Mouse (Mus musculus) kidney, embryonic 15.5 days (tissue): Measurements from ENCODE around the gene Cpsf4. TPM values are rescaled to one million over a fixed set of nuclear protein-coding genes. Genes with fewer than 3 reads are reported as not detected.

Experiments used
- ATAC-seq: fragments of 200-750 bp; cut with Nextera tagmentation; replicated peaks from 2 replicates; pipeline ENCODE4 v1.8.0; 2017; ENCODE audit warnings: moderate TSS enrichment; ENCODE audit not compliant: low FRiP score
- H3K27ac ChIP-seq: fragments of 300-500 bp; sonication (generic); 2 replicates; pipeline ENCODE4 v1.5.1; 2015; ENCODE audit warnings: mild to moderate bottlenecking, inconsistent platforms
- H3K27me3 ChIP-seq: fragments of 300-500 bp; sonication (generic); 2 replicates; pipeline ENCODE4 v1.6.1; 2015; ENCODE audit warnings: inconsistent platforms
- H3K36me3 ChIP-seq: fragments of 300-500 bp; sonication (generic); 2 replicates; pipeline ENCODE4 v1.6.1; 2015; ENCODE audit warnings: inconsistent platforms
- H3K4me1 ChIP-seq: fragments of 300-500 bp; sonication (generic); 2 replicates; pipeline ENCODE4 v1.6.1; 2015; ENCODE audit warnings: inconsistent platforms
- H3K4me2 ChIP-seq: fragments of 300-500 bp; sonication (generic); 2 replicates; pipeline ENCODE4 v1.6.1; 2015; ENCODE audit warnings: moderate library complexity, mild to moderate bottlenecking, inconsistent platforms
- H3K4me3 ChIP-seq: fragments of 300-500 bp; sonication (generic); replicated peaks from 2 replicates; pipeline ENCODE4 v1.5.1; 2015; ENCODE audit warnings: mild to moderate bottlenecking, inconsistent platforms
- H3K9ac ChIP-seq: fragments of 300-500 bp; sonication (generic); 2 replicates; pipeline ENCODE4 v1.6.1; 2015; ENCODE audit warnings: mild to moderate bottlenecking, inconsistent platforms
- H3K9me3 ChIP-seq: fragments of 300-500 bp; sonication (generic); replicated peaks from 2 replicates; pipeline ENCODE4 v1.6.1; 2016; ENCODE audit warnings: inconsistent platforms
- WGBS: fragments of 180-500 bp; shearing (Covaris S2); methylation state at CpG from one replicate; pipeline ENCODE4 v1.1.7; 2015; ENCODE audit warnings: mixed read lengths; 5-methylcytosine and 5-hydroxymethylcytosine counted together
- polyA plus RNA-seq: library from polyadenylated mRNA; unstranded; fragments of >200 nt; fragmentation: Nextera tagmentation; extraction: Ambion mirVana; gene quantifications from 2 replicates; pipeline ENCODE4 v1.2.1, GENCODE M21; 2015

The Cpsf4 gene
- polyA plus RNA-seq, 1 experiment from 2014 or later, result 57.6 TPM

DNA sequence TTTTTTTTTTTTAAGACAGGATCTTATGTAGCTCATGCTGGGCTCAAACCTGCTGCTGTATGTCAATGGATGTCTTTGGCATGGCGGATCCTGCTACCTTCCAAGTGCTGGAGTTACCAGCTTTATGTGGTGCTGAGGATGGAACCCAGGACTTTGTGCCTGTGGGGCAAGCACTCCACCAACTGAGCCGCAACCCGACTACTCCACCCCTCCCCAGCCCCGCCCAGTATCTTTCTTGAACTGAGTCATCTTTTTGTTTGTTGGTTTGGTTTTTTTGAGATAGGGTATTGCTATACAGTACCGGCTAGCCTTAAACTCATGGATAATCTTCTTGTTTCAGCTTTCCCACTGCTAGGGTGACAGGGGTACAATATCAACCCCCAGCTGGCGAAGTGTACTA lies 22.4 kb downstream of the Cpsf4 start:
- H3K4me1 ChIP-seq, result peaks cover 20% of the 10 kb centered on the region
- H3K27ac ChIP-seq, result no peak overlapping the region
- H3K27me3 ChIP-seq, result no peaks in the 10 kb centered on the region
- H3K9me3 ChIP-seq, result no peaks in the 10 kb centered on the region
- WGBS, result 93% methylated on average over 6 of the region's 6 CpGs
- H3K9ac ChIP-seq, result no peak overlapping the region
- H3K4me3 ChIP-seq, result no peak overlapping the region
- H3K4me2 ChIP-seq, result no peak overlapping the region
- peaks cover 58% of the 10 kb centered on the region for H3K36me3 ChIP-seq
- ATAC-seq, result no peak

GRCm38 (mm10) chr5:145190373-145190772 lies 23.4 kb downstream of the Cpsf4 start:
- Histone ChIP-seq H3K9ac (peak overlapping the region; percentile 92), H3K4me2 (peak overlapping the region; percentile 73), H3K4me1 (peaks cover 20% of the 10 kb centered on the region), H3K27me3 (no peaks in the 10 kb centered on the region), H3K9me3 (no peaks in the 10 kb centered on the region), H3K4me3 (peak overlapping the region; percentile 81), H3K27ac (no peak overlapping the region), H3K36me3 (peaks cover 58% of the 10 kb centered on the region)
- 43% methylated on average over 5 of the region's 5 CpGs for WGBS
- ATAC-seq, result no peak

DNA sequence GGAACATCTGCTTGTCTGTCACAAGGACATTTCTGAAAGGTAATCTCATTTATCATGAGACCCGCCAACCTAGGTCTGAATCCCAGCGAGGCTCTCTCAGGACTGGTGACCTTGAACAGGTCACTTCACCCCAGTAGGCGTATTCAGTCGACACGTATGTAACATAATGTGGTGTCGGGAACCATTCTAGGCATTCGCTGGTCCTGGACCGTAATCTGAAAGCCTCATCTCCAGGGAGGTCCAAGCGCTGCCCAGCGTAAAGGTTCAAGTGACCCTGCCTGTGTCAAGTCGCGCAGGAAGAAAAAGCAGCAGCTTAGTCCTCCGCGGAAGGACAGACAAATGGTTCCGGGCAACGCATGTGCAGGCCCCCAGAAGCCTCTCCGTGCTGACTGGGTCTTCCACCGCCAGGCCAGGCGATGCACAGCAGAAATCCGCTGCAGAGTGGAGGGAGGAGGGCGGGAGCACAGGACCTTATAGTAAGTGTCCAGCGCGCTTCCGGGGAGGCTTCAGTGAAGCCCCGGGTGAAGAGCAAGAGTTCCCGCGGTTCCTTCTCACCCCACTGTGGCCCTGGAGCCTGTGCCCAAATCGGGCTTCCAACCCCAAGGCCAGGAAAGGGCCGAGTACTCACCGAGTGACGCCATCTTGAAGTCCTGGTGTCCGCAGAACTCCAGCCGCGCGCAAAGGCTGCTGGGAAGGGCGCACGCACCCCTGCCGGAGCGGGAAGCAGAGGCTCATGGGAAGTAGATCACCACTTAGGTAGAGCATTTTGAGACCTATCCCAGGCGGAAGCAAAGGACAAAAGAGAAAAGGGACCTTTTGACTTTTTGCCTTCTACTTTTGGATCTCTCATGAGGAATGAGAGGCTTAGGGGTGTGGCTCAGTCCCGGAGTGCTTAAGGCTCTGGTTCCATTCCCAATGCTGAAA lies 24.1 kb downstream of the Cpsf4 start:
- under 1% methylated on average over 41 of the region's 41 CpGs for WGBS
- peak overlapping the region; percentile 81 for H3K4me3 ChIP-seq
- peak; percentile 92 for ATAC-seq
- no peaks in the 10 kb centered on the region for H3K9me3 ChIP-seq
- peak overlapping the region; percentile 86 for H3K27ac ChIP-seq
- peaks cover 58% of the 10 kb centered on the region for H3K36me3 ChIP-seq
- H3K27me3 ChIP-seq, result no peaks in the 10 kb centered on the region
- peak overlapping the region; percentile 73 for H3K4me2 ChIP-seq
- peaks cover 20% of the 10 kb centered on the region for H3K4me1 ChIP-seq
- peak overlapping the region; percentile 92 for H3K9ac ChIP-seq

DNA sequence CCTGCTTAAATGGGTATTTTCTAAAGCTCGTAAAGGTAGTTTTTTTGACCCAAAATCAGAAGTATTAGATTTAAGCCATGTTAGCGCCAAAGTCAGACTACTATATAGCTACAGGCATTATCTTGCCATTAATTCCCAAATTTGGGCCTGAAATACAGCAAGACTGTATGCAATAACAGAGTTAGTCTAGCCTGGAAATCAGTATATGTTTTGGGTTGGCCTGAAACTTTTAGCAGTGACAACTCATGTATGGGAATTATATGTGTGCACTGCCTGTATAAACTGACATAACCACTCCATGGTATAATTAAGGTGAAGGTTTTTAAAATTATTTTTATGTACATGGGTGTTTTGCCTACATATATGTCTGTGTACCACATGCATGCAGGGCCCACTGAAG lies 24.9 kb downstream of the Cpsf4 start, which contains the start of gene Atp5j2:
TSS of gene Atp5j2 (minus strand) at position 101 of the 400 bp plus-strand sequence.
- 95% methylated on average over 2 of the region's 2 CpGs for whole genome bisulfite sequencing
- peak within 1 kb of the TSS; percentile 86 for H3K27ac ChIP-seq

GRCm38 (mm10) chr5:145200387-145200786 lies 33.4 kb downstream of the Cpsf4 start:
- Histone ChIP-seq H3K9ac (no peak overlapping the region), H3K27me3 (no peaks in the 10 kb centered on the region), H3K4me3 (peak overlapping the region; percentile 63), H3K4me1 (peaks cover 19% of the 10 kb centered on the region), H3K27ac (no peak overlapping the region), H3K9me3 (no peaks in the 10 kb centered on the region), H3K36me3 (peaks cover 24% of the 10 kb centered on the region), H3K4me2 (peak overlapping the region; percentile 92)
- WGBS, result 77% methylated on average over 7 of the region's 7 CpGs
- ATAC-seq, result no peak

More for the DNA sequence above, 24.9 kb downstream of the Cpsf4 start, which contains the start of gene Atp5j2:
- H3K4me1 ChIP-seq, result peaks cover 20% of the 10 kb centered on the region
- H3K4me2 ChIP-seq, result peak within 1 kb of the TSS; percentile 73
- no peaks in the 10 kb centered on the region for H3K9me3 ChIP-seq
- peak within 1 kb of the TSS; percentile 92 for H3K9ac ChIP-seq
- peaks cover 56% of the 10 kb centered on the region for H3K36me3 ChIP-seq
- peak within 1 kb of the TSS; percentile 81 for H3K4me3 ChIP-seq
- no peak for ATAC-seq
- H3K27me3 ChIP-seq, result no peaks in the 10 kb centered on the region

DNA sequence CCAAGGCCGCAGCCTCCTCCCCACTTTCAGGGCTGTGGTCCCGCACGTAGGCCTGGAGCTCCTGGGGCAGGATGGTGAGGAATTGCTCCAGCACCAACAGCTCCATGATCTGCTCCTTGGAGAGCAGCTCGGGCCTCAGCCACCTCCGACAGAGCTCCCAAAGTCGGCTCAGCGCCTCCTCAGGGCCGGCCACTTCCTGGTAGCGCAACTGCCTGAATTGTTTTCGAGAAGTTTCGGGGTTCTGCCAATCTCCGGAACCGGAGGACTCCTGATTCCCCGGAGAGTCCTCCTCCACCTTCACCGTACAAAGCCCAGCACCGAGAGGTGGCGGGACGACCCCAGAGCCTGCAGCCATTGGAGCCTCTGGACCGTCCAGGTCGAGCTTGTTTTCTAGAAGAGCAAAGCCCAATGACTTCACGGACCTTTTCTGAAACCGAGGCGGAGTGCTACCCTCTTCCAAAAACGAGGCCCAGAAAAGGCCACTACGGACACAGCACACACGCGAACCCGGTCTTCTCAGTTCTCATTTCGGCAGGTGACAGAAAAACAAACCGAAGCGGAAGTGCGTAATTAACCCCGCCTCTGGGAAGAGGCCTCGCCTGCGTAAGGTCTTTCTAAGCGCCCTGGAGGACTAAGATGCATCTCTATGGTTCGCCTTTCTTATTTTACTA lies 34.4 kb downstream of the Cpsf4 start, which contains the start of gene Zkscan14:
TSS of gene Zkscan14 (minus strand) at position 548 of the 671 bp plus-strand sequence.
- 1% methylated on average over 37 of the region's 37 CpGs for WGBS
- H3K9ac ChIP-seq, result peak within 1 kb of the TSS; percentile 73
- H3K36me3 ChIP-seq, result peaks cover 13% of the 10 kb centered on the region
- H3K4me2 ChIP-seq, result peak within 1 kb of the TSS; percentile 92
- ATAC-seq, result 0 out of 2 replicates have a peak, but pooled peaks have one; percentile 5
- peak within 1 kb of the TSS; percentile 63 for H3K4me3 ChIP-seq
- no peaks in the 10 kb centered on the region for H3K27me3 ChIP-seq
- H3K4me1 ChIP-seq, result peaks cover 24% of the 10 kb centered on the region
- no peaks in the 10 kb centered on the region for H3K9me3 ChIP-seq
- peak within 1 kb of the TSS; percentile 33 for H3K27ac ChIP-seq

- no peak overlapping the region for H3K9ac ChIP-seq
- H3K27me3 ChIP-seq, result no peaks in the 10 kb centered on the region
- no peaks in the 10 kb centered on the region for H3K9me3 ChIP-seq
- H3K4me2 ChIP-seq, result no peak overlapping the region
- no peak overlapping the region for H3K27ac ChIP-seq
- H3K4me1 ChIP-seq, result peaks cover 24% of the 10 kb centered on the region
- H3K4me3 ChIP-seq, result no peak overlapping the region
- no peak for ATAC-seq
- H3K36me3 ChIP-seq, result peaks cover 17% of the 10 kb centered on the region
- WGBS, result 56% methylated on average over 3 of the region's 3 CpGs
Observed at GRCm38 (mm10) chr5:145202446-145202845, 35.4 kb downstream of the Cpsf4 start.

DNA sequence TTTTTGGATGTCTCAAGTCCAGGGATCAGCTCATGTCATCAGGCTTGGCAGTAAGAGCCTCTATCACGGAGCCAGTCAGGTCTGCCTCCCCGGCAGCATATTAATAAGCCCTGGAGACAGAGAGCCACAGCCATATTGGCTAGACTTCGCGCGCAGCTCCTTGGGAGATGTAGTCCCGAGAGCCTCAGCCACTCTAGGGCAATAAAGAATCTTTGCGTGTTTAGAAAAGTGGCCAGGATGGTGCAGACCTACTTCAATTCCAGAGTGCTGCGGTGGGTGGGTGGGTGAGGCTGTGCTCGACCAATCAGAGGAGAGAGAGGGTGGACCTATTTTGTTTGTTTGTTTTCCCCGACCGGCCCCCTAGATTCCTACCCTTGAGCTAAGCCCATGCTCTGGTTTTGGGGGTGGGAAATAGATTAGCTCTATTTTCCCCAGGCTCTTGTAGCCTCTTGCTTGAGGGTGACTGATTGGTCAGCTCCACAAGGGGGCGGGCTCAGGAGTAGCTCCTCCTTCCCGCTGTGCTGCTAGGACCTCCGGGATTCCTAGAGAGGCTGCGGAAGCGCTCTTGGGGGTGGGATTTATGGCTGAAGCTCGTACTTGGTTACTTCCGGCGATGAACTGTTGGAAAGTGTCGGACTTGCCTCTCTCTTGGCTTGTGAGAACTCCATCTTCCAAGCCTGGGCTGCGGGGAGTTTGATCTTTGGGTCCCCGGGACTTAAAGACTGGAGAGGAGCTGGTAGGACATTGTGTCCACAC lies 37.1 kb downstream of the Cpsf4 start, which contains the start of gene Zkscan5:
TSS of gene Zkscan5 (plus strand) at position 627 of the 756 bp plus-strand sequence.
- peak; percentile 98 for ATAC-seq
- Histone ChIP-seq H3K27me3 (no peaks in the 10 kb centered on the region), H3K27ac (peak within 1 kb of the TSS; percentile 94), H3K4me3 (peak within 1 kb of the TSS; percentile 60), H3K4me2 (peak within 1 kb of the TSS; percentile 72), H3K36me3 (peaks cover 17% of the 10 kb centered on the region), H3K9ac (peak within 1 kb of the TSS; percentile 51), H3K9me3 (no peaks in the 10 kb centered on the region), H3K4me1 (peaks cover 24% of the 10 kb centered on the region)
- under 1% methylated on average over 22 of the region's 22 CpGs for WGBS

DNA sequence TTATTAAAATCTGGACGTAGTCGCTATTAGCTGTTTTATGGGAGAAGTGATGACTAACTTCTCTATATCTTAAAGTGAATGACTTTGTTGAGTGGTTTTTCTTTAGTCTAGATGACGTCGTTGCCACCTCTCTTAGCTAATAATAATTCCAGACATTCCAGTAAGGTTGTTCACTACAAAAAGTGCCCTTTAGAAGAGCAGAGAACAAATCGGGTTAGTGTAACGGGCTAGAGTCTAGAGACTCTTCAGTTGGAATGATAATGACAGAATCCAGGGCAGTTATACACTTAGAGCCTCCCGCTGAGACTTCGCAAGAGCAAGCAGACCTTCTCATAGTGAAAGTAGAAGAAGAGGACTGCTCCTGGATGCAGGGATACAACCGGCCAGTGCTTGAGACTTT lies 38.0 kb downstream of the Cpsf4 start:
- peak overlapping the region; percentile 72 for H3K4me2 ChIP-seq
- no peaks in the 10 kb centered on the region for H3K27me3 ChIP-seq
- peaks cover 24% of the 10 kb centered on the region for H3K4me1 ChIP-seq
- no peak for ATAC-seq
- no peak overlapping the region for H3K27ac ChIP-seq
- H3K9me3 ChIP-seq, result no peaks in the 10 kb centered on the region
- H3K9ac ChIP-seq, result peak overlapping the region; percentile 47
- peak overlapping the region; percentile 60 for H3K4me3 ChIP-seq
- 25% methylated on average over 9 of the region's 9 CpGs for WGBS
- H3K36me3 ChIP-seq, result peaks cover 26% of the 10 kb centered on the region

DNA sequence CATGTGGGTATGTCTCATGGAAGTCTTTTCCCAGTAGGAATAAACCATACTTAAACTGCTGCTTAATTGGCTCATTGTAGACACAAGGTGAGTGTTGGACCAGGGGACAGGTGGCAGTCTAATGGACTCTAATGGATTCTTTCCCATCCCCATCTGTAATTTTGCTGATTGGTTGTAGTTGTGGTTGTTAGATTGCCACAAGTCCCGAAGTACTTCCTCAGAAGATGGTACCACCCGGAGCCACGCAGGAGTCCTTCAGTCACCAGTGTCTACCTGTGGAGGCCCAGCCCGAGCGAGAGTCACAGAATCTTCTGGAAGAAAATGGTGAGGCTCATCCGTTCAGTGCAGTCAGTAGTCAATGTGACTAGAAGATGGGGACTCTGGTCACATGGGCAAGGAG lies 40.4 kb downstream of the Cpsf4 start:
- Histone ChIP-seq H3K9me3 (no peaks in the 10 kb centered on the region), H3K27ac (no peak overlapping the region), H3K4me2 (no peak overlapping the region), H3K4me1 (peaks cover 14% of the 10 kb centered on the region), H3K4me3 (no peak overlapping the region), H3K36me3 (peaks cover 49% of the 10 kb centered on the region), H3K9ac (no peak overlapping the region), H3K27me3 (no peaks in the 10 kb centered on the region)
- 96% methylated on average over 6 of the region's 6 CpGs for WGBS
- no peak for ATAC-seq

DNA sequence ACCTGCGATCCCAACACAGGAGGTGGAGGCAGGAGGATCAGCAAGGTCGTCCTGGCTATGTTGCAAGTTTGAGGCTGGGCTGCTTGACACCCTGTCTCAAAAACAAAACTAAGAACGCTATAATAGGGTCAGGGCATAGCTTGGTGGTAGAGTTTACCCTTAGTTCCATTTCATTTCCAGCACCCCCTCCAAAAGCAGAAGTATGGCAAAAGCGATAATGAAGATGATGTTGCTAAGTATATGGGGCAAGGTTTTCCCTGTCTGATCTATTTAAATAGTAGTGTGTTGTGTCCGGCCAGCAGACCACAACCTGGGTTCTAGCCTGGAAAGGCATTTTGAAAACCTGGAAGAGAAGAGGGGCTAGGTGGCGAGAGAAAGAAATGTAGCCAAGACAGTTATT lies 40.9 kb downstream of the Cpsf4 start:
- 92% methylated on average over 6 of the region's 6 CpGs for WGBS
- H3K9me3 ChIP-seq, result no peaks in the 10 kb centered on the region
- H3K27ac ChIP-seq, result no peak overlapping the region
- H3K4me3 ChIP-seq, result no peak overlapping the region
- no peak overlapping the region for H3K9ac ChIP-seq
- ATAC-seq, result no peak
- H3K4me1 ChIP-seq, result peaks cover 13% of the 10 kb centered on the region
- no peak overlapping the region for H3K4me2 ChIP-seq
- no peaks in the 10 kb centered on the region for H3K27me3 ChIP-seq
- peaks cover 54% of the 10 kb centered on the region for H3K36me3 ChIP-seq
